Mouse (Mus musculus) embryonic facial prominence, embryonic 12.5 days (tissue): ENCODE data around the gene Vmn2r8. TPM values are rescaled to one million over a fixed set of nuclear protein-coding genes. Genes with fewer than 3 reads are reported as not detected.

Source experiments
- ATAC-seq: fragments of 200-750 bp; cut with Nextera tagmentation; 2 replicates; pipeline ENCODE4 v1.8.0; 2017; ENCODE audit not compliant: insufficient number of reproducible peaks, insufficient read depth, low FRiP score, low TSS enrichment
- H3K27ac ChIP-seq: fragments of 300-500 bp; sonication (generic); 2 replicates; pipeline ENCODE4 v1.5.1; 2016; ENCODE audit warnings: mild to moderate bottlenecking
- H3K27me3 ChIP-seq: fragments of 300-500 bp; sonication (generic); 2 replicates; pipeline ENCODE4 v1.6.1; 2016; ENCODE audit warnings: mild to moderate bottlenecking, moderate library complexity
- H3K36me3 ChIP-seq: fragments of 300-500 bp; sonication (generic); 2 replicates; pipeline ENCODE4 v1.6.1; 2016; ENCODE audit warnings: mild to moderate bottlenecking
- H3K4me1 ChIP-seq: fragments of 300-500 bp; sonication (generic); 2 replicates; pipeline ENCODE4 v1.6.1; 2016
- H3K4me2 ChIP-seq: fragments of 300-500 bp; sonication (generic); replicated peaks from 2 replicates; pipeline ENCODE4 v1.6.1; 2016; ENCODE audit warnings: mild to moderate bottlenecking, moderate library complexity
- H3K4me3 ChIP-seq: fragments of 300-500 bp; sonication (generic); 2 replicates; pipeline ENCODE4 v1.5.1; 2016; ENCODE audit warnings: mild to moderate bottlenecking
- H3K9ac ChIP-seq: fragments of 300-500 bp; sonication (generic); 2 replicates; pipeline ENCODE4 v1.6.1; 2016; ENCODE audit warnings: mild to moderate bottlenecking, moderate library complexity
- H3K9me3 ChIP-seq: fragments of 300-500 bp; sonication (generic); 2 replicates; pipeline ENCODE4 v1.6.1; 2016; ENCODE audit warnings: mild to moderate bottlenecking, moderate library complexity
- WGBS: fragments of 180-500 bp; shearing (Covaris S2); methylation state at CpG from one replicate; pipeline ENCODE4 v1.1.7; 2016; 5-methylcytosine and 5-hydroxymethylcytosine counted together
- polyA plus RNA-seq: library from polyadenylated mRNA; unstranded; fragments of >200 nt; fragmentation: Nextera tagmentation; extraction: Ambion mirVana; gene quantifications from 2 replicates; pipeline ENCODE4 v1.2.1, GENCODE M21; 2016

Vmn2r8 gene
- polyA plus RNA-seq, 1 experiment from 2014 or later: not detected

DNA sequence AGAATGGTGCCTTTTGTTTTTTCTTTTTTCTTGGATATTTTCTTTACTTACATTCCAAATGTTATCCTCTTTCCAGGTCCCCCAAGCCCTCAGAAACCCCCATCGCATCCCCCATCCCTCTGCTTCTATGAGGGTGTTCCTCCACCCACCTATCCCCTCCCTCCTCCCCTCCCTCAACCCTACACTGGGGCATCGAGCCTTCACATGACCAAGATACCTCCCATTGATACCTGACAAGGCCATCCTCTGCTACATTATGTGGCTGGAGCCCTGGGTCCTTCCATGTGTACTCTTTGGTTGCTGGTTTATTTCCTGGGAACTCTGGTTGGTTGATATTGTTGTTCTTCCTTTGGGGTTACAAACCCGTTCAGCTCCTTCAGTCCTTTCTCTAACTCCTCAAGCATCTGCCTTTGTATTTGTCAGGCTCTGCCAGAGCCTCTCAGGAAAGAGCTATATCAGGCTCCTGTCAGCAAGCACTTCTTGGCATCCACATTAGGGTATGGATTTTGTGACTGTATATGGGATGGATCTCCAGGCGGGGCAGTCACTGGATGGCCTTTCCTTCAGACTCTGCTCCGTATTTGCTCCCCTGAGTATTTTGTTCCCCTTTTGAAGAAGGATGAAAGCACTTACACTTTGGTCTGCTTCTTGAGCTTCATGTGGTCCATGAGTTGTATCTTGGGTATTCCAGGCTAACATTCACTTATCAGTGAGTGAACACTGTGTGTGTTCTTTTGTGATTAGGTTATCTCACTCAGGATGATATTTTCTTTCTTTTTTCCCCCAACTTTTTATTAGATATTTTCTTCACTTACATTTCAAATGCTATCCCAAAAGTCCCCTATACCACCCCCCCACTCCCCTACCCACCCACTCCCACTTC, 58.1 kb downstream of the Vmn2r8 start:
- Histone ChIP-seq H3K27ac (no peak overlapping the region), H3K4me3 (no peak overlapping the region), H3K27me3 (no peaks in the 10 kb centered on the region), H3K9ac (no peak overlapping the region), H3K4me2 (no peak overlapping the region), H3K36me3 (no peaks in the 10 kb centered on the region), H3K4me1 (no peaks in the 10 kb centered on the region), H3K9me3 (no peaks in the 10 kb centered on the region)
- WGBS: 72% methylated on average over 5 of the region's 5 CpGs
- no peak for ATAC-seq

DNA sequence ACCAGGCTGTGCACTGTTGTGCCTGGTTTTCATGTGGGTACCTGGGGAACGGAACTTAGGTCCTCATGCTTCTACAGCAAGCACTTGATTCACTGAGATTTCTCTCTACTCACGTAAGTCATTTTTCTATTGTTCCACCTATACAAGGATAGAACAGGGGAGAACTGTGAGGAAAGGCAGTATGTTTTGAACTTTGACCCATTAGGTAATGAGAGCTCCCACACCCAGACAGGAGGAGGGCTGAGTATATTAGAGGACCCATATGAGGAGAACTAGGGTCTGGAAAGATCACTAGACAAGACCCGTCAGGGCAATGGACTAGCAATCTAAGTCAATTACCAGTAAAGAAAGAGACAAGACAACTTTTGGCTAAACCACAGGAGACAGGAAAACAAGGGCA, 64.0 kb downstream of the Vmn2r8 start:
- no peak overlapping the region for H3K4me2 ChIP-seq
- H3K9me3 ChIP-seq: no peaks in the 10 kb centered on the region
- no peak overlapping the region for H3K9ac ChIP-seq
- no peaks in the 10 kb centered on the region for H3K27me3 ChIP-seq
- H3K4me1 ChIP-seq: no peaks in the 10 kb centered on the region
- H3K4me3 ChIP-seq: no peak overlapping the region
- no peak for ATAC-seq
- 75% methylated on average over 3 of the region's 3 CpGs for WGBS
- no peak overlapping the region for H3K27ac ChIP-seq
- no peaks in the 10 kb centered on the region for H3K36me3 ChIP-seq

DNA sequence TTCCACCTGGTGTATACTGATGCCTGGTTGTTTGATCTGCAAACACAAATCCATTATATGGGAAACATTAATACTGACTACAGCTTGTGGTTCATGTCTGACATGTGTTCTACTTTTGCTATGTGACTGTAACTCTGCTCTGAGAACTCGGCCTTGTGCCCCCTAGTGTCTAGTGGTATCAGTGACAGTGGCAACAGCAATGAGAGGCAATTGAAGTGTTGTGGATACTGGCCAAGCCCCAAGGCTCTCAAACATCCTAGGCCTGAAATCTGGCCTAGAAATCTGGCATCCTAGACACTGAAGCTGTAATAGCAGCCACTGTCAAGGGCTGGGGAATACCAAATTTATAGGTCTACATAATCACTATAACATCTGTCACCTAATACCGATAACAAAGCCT, 64.8 kb downstream of the Vmn2r8 start:
- H3K4me3 ChIP-seq: no peak overlapping the region
- no peak overlapping the region for H3K9ac ChIP-seq
- no peak overlapping the region for H3K27ac ChIP-seq
- H3K27me3 ChIP-seq: no peaks in the 10 kb centered on the region
- H3K36me3 ChIP-seq: no peaks in the 10 kb centered on the region
- ATAC-seq: no peak
- no peaks in the 10 kb centered on the region for H3K4me1 ChIP-seq
- 62% methylated on average over 2 of the region's 2 CpGs for WGBS
- H3K9me3 ChIP-seq: no peaks in the 10 kb centered on the region
- H3K4me2 ChIP-seq: no peak overlapping the region

- Histone ChIP-seq H3K4me2 (no peak overlapping the region), H3K9ac (no peak overlapping the region), H3K36me3 (no peaks in the 10 kb centered on the region), H3K9me3 (no peaks in the 10 kb centered on the region), H3K4me1 (no peaks in the 10 kb centered on the region), H3K4me3 (no peak overlapping the region), H3K27me3 (no peaks in the 10 kb centered on the region), H3K27ac (no peak overlapping the region)
- no peak for ATAC-seq
- 86% methylated on average over 2 of the region's 2 CpGs for WGBS
Observed at GRCm38 (mm10) chr5:108742596-108742995, 66.1 kb downstream of the Vmn2r8 start.

GRCm38 (mm10) chr5:108741844-108742243, 66.8 kb downstream of the Vmn2r8 start:
- Histone ChIP-seq H3K9ac (no peak overlapping the region), H3K4me1 (no peaks in the 10 kb centered on the region), H3K27me3 (no peaks in the 10 kb centered on the region), H3K4me3 (no peak overlapping the region), H3K9me3 (no peaks in the 10 kb centered on the region), H3K4me2 (no peak overlapping the region), H3K27ac (no peak overlapping the region), H3K36me3 (no peaks in the 10 kb centered on the region)
- WGBS: 84% methylated on average over 2 of the region's 2 CpGs
- ATAC-seq: no peak

Other genes with a start within 250 kb of the Vmn2r8 start
- 53.5 and 55.2 TPM in 2 replicates for gene Gak, start 179.1 kb downstream of the Vmn2r8 start, polyA plus RNA-seq
- gene Tmem175, start 179.1 kb downstream of the Vmn2r8 start, polyA plus RNA-seq: 22.3 and 22.6 TPM in 2 replicates
- gene Idua, start 148.5 kb downstream of the Vmn2r8 start, polyA plus RNA-seq: 13.4 and 14.5 TPM in 2 replicates
- 16.6 and 18.8 TPM in 2 replicates for gene Dgkq, start 139.2 kb downstream of the Vmn2r8 start, polyA plus RNA-seq
- gene Slc26a1, start 133.3 kb downstream of the Vmn2r8 start, polyA plus RNA-seq: 1.3 and 1.8 TPM in 2 replicates
- 45.4 and 46.8 TPM in 2 replicates for gene Fgfrl1, start 116.5 kb downstream of the Vmn2r8 start, polyA plus RNA-seq
- 0.37 and 0.54 TPM in 2 replicates for gene Rnf212, start 33.9 kb downstream of the Vmn2r8 start, polyA plus RNA-seq
- not detected in 2 replicates for gene Tmed11, start 13.5 kb downstream of the Vmn2r8 start, polyA plus RNA-seq
- gene Vmn2r9, start 43.8 kb upstream of the Vmn2r8 start, polyA plus RNA-seq: not detected in 2 replicates
- gene Vmn2r10, start 197.7 kb upstream of the Vmn2r8 start, polyA plus RNA-seq: not detected in 2 replicates